Mouse (Mus musculus) erythroblast, adult 5-6 weeks (primary cell): ENCODE data around the gene Nek11. TPM values are rescaled to one million over a fixed set of nuclear protein-coding genes. Genes with fewer than 3 reads are reported as not detected.
"Not testable (repeated sequence)": the region's sequence is repeated elsewhere in the genome, so short reads cannot be mapped to it uniquely, and the experiment has no call there.

Experiments
- ATAC-seq: replicated peaks from 2 replicates; pipeline ENCODE4 v1.8.0; 2016; ENCODE audit warnings: moderate number of reproducible peaks, mild to moderate bottlenecking, moderate TSS enrichment, inconsistent platforms; ENCODE audit not compliant: poor library complexity, low FRiP score, severe bottlenecking
- total RNA-seq, 2 experiments: library from RNA; stranded (forward) in 1 of 2; stranded (reverse) in 1 of 2; fragments of 150-400 nt in 1 of 2; fragments of 200-764, 138-1000 nt in 1 of 2; gene quantifications; 2 replicates each; pipeline versions ENCODE4 v1.2.3 to v1.2.4; 2015 to 2017; ENCODE audit warnings: low replicate concordance in 2 of 2

Gene Nek11
- total RNA-seq, 2 experiments from 2014 or later, result not detected

- ATAC-seq, result no peak
Observed at GRCm38 (mm10) chr9:105200305-105200704, 195.0 kb downstream of the Nek11 start.

- no peak for ATAC-seq
Observed at GRCm38 (mm10) chr9:105186725-105187124, 208.6 kb downstream of the Nek11 start.

- no peak for ATAC-seq
Observed at GRCm38 (mm10) chr9:105182392-105182791, 212.9 kb downstream of the Nek11 start.

- ATAC-seq, result no peak
Observed at GRCm38 (mm10) chr9:105144992-105145391, 250.3 kb downstream of the Nek11 start, which contains the start of gene 1700080E11Rik. 1700080E11Rik (minus strand) TSS chr9:105145092.

- ATAC-seq, result no peak
Observed at GRCm38 (mm10) chr9:105139204-105139603, 256.1 kb downstream of the Nek11 start.

GRCm38 (mm10) chr9:105136404-105136803 is 258.9 kb downstream of the Nek11 start:
- ATAC-seq, result no peak

GRCm38 (mm10) chr9:105134536-105134935 is 260.8 kb downstream of the Nek11 start:
- ATAC-seq, result no peak

- ATAC-seq, result peak; percentile 22
Observed at GRCm38 (mm10) chr9:105132002-105132367, 263.3 kb downstream of the Nek11 start.

- peak; percentile 99 for ATAC-seq
Observed at GRCm38 (mm10) chr9:105131253-105132001, 263.9 kb downstream of the Nek11 start, which contains the start of gene Nudt16. Nudt16 (minus strand) TSS chr9:105131824.

- no peak for ATAC-seq
Observed at GRCm38 (mm10) chr9:105130331-105130730, 265.0 kb downstream of the Nek11 start.

- not testable (repeated sequence) for ATAC-seq
Observed at GRCm38 (mm10) chr9:105125206-105125605, 270.1 kb downstream of the Nek11 start.

Other genes starting within 250 kb of the Nek11 start
- 2.3 and 3.1 TPM in 2 replicates for gene Aste1, start 132 bp downstream of the Nek11 start, total RNA-seq (2015; ENCODE audit: low replicate concordance)
- gene Aste1, start 132 bp downstream of the Nek11 start, total RNA-seq (2017; ENCODE audit: low replicate concordance), result 3.9 and 5.3 TPM in 2 replicates
- gene Atp2c1, start 131.8 kb upstream of the Nek11 start, total RNA-seq (2015; ENCODE audit: low replicate concordance), result 11.5 and 15.4 TPM in 2 replicates
- 29.7 and 33.7 TPM in 2 replicates for gene Atp2c1, start 131.8 kb upstream of the Nek11 start, total RNA-seq (2017; ENCODE audit: low replicate concordance)
- 8.6 and 9.8 TPM in 2 replicates for gene Pik3r4, start 247.5 kb upstream of the Nek11 start, total RNA-seq (2015; ENCODE audit: low replicate concordance)
- gene Pik3r4, start 247.5 kb upstream of the Nek11 start, total RNA-seq (2017; ENCODE audit: low replicate concordance), result 4.6 and 7.1 TPM in 2 replicates